Mouse (Mus musculus) thymus, adult 18-20 months (tissue): ENCODE measurements around the gene Nos2.
A peak's percentile ranks its signal among the peaks of the same experiment; 100 is the strongest.
"Not testable (repeated sequence)": the region's sequence is repeated elsewhere in the genome, so short reads cannot be mapped to it uniquely, and the experiment has no call there.

ENCODE experiments used
- DNase-seq, 2 experiments: peaks; one replicate each; pipeline ENCODE4 v3.0.0; 2022; ENCODE audit warnings: mixed read lengths in 2 of 2

The Nos2 gene

DNA sequence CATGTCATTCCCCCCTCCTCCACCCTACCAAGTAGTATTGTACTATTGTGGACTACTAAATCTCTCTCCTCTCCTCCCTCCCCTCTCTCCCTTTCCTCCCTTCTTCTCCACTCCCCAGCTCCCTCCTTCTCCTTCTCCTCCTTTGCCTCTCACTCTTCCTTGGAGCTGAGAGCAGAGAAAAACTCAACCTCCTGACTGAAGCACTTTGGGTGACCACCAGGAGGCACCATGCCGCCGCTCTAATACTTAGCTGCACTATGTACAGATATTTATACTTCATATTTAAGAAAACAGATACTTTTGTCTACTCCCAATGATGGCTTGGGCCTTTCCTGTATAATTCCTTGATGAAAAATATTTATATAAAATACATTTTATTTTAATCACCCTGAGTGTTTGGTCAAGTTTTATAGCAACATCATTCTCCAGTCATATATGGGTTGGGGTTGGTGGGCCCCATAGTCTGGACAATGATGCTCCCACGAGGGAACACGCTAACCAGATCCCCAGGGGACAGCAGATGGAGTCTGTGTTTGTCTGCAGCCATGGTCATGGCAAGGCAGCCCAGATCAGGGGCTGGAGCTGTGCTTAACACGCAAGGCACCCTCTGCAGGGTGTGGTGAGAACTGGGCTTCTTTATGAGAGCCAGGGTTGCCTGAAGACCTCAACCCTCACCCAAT lies 39.4 kb downstream of the Nos2 start:
- DNase-seq: no peak

DNA sequence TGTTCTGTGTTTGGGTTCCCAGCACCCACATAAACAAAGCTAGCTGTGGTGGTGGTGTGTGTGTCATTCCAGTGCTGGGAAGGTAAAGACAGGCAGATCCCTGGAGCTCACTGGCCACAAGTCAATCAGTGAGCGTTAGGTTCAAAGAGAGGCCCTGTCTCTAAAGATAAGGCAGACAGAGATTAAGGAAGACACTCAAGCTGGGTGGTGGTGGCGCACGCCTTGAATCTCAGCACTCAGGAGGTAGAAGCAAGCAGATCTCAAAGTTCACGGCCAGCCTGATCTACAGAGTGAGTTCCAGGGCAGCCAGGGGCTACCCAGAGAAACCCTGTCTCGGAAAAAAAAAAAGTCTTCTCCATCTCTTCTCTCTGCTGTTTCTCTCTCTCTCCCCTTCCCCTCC lies 40.6 kb downstream of the Nos2 start:
- DNase-seq: no peak

DNA sequence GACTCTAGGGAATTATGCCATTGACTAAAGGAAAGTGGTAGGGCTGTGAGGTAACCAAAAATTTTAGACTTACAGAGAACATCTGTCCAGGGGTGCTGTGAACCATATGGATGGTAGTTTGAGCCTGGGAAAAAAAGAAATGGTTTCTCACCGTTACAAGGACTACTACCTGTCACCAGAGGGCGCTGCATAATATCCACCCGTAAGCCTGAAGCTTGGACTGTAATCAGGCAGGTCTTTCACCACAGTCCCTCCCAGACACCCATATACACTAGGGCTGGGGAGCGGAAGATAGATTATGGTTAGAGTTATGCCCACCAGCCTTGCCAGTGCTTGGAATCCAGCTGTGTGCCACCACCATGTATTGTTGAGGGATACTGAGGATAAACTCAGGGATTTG lies 46.8 kb downstream of the Nos2 start:
- no peak for DNase-seq

DNA sequence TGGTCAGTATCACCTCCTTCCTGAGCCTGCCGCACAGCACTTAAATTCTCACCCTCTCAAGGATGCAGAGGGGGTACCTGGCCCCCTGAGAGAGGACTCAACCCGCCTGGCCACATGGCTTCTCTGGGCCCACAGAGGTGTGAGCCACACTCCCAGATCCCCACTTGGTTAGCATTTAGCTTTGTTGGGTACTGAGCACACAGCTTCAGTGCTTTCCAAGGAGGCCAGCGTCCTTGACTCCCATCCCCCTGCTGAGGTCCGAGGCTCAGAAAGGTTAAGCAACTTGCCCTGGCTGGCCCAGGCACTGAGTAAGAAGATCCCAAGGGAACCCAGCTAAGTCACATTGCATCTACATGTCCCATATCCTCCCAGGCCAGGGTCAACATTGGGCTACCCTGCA lies 47.5 kb downstream of the Nos2 start:
- no peak for DNase-seq

DNA sequence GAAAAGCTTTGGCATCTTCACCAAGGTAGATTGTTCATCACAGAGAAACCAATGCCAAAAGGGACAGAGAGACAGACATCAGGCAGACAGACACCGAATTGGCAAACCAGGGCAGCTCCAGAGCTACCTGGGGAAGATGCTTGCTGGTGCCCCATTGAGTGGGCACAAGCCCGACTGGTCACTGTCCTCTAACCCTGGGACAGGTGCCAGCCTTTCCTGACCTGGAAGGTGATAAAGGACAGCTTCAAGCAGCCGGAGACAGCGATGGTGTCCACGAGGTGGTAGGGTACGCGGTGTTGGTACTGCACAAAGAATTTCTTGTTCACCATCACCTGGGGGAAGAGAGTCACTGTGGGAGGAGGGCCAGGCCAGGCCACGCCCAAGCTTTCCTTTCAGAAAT lies 50.5 kb downstream of the Nos2 start:
- DNase-seq: no peak

DNA sequence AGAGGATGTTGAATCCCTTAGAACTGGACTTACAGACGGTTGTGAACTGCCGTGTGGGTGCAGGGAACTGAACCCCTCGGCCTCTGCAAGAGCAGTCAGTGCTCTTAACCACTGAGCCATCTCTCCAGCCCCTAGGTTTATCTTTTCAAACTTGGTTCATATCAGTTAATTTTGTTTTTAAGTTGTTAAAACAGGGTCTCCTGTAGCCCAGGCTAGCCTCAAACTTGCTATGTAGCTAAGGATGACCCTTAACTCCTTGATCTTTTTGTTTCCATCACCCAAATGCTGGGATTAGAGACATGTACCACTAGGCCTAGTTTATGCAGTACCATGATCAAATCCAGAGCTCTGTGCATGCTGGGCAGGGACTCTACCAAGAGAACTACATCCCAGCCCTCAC lies 51.2 kb downstream of the Nos2 start:
- no peak for DNase-seq

DNA sequence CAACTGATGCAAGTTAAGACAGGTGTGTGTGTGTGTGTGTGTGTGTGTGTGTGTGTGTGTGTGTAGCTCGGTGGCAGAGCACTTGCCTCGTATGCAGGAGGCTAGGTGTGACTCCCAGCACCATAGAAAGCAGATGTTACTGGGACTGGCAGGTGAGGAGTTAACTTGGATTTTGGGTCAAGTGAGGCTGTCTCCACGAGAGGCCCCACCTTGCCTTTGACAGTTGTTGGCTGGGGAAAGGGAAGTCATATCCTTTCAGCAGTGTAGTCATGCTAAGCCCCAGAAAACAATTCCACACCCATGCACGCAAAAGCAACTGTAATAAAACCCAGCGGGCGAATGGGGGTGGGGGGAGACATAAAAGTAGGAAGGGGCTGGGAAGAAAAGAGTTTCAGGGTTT lies 51.7 kb downstream of the Nos2 start:
- no peak for DNase-seq

DNA sequence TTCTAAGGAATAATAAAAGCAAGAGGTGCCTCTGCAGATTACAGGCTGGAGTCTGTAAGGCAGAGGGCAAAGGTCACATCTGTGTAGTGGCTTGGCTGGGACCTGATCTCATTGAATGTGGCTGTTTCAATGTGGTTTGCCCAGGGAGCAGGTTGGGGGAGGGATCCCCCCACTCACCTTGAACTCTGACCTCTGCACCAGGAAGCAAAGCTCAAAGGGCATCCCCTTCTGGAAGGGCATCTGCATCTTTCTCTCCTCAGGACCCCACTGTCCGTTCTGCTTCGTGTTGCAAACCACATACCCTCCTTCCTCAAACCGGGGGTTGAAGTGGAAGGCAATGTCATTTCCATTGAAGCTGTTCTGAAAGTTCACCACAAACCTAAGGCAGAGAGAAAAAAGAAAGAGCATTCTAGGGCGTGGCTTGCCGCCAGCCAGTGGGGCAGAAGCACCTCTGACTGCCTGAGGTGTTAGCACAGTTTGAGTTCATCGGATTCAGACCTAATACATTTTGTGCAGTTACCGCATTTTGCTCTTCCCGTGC lies 52.3 kb downstream of the Nos2 start:
- DNase-seq: no peak

DNA sequence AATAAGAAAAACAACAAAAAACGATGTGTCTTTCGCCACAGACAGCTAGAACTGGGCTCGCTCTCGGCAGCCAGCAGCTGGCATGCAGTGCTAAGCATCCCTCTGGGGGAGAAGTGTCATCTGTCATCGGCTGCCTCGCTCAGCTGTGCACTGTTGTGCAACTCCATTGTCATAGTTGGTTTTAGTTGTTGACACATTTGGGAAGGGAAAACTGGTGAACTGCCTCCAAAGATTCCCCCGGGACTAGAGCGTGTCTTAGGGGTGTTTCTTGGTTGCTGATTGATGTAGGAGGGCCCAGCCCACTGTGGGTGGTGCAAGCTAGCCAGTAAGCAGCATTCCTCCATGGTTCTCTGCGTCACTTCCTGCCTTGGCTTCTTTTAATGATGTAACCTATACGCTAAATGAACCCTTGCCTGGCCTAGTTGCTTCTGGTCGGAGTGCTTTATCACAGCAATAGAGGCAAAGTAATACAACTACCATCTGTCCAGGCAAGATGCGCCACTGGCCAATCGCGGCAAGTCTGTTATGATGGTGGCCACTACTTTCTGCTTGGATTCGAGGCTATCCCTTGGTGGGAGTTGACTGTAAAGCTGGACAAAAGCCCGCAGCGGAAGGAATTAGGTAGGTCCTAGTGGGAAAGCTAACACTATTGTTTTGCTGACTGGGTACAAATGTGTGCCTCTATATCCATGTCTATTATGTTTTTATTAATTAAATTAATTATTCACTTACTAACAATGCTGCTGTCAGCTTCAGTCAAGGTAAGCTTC lies 53.0 kb downstream of the Nos2 start:
- no peak for DNase-seq

DNA sequence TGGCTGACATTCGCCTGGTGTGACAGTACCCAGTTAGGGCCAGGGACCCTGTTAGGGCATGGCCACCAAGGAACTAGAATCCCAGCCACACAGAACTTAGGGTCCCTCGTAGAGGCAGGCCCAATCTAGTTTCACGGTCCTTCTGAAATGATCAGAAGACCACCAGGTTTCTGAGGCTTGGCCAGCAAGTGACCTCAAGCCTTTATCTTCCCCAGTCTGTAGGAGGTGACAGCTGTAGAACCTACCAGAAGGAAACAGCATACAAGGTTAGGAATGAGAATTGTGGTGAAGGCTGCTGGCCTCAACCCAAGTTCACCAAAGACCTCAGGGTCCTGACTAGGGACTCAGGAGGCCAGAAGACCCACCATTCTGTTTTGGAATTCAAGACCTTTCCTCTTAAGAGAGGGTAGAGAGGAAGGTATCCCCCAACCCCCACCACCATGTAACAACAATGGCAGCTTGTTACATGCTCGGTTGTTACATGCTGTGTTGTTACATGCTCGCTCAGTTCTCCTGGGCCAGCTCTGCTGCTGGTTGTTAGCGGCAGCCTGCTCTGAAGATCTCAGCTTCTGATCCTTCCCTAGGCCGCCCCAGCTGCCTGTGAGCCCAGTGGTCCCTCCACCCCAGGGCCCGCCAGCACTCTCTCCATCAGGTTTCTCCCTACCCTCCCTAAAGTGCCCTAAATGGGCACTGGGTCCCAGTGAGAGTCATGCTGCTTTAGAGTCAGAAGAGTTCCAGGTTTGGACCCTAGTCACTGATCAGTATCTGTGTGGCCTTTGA lies 56.3 kb downstream of the Nos2 start:
- no peak for DNase-seq

DNA sequence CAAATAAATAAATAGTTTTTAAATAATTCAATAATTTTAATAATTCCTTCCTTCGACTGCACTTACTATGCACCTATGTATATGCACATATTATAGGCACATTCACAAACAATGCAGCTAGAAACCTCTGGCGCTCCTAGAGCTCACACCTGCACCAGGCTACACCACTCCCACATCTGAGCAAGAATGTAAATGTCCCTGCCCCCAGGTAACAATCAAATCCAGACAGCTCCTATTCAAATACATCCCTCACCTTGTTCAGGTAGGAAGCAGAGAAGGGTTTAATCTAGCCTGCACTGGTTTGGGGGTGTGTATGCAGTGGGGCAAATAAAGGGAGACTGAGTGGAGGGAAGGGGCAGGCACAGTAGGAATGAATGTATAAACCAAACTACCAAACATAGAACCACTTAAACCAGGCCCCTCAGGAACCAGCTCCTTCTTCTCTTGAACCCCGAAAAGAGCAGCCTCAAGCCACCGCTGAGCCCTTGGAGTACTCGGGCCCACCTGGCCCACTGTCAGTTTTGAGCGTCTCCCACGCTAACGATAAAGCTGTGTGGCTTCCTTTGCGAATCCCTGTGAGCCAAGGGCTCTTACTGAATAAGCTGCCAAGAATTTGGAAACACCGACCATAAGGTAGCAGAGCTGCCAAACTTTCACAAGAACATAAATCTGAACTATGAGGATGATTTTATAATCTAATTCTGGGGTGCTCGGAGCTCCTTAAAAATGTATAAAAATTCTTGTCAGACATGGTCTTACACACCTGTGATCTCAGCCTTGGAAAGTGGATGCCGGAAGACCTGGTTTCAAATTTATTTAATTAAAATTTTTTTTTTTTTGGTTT lies 57.8 kb downstream of the Nos2 start:
- DNase-seq: no peak

DNA sequence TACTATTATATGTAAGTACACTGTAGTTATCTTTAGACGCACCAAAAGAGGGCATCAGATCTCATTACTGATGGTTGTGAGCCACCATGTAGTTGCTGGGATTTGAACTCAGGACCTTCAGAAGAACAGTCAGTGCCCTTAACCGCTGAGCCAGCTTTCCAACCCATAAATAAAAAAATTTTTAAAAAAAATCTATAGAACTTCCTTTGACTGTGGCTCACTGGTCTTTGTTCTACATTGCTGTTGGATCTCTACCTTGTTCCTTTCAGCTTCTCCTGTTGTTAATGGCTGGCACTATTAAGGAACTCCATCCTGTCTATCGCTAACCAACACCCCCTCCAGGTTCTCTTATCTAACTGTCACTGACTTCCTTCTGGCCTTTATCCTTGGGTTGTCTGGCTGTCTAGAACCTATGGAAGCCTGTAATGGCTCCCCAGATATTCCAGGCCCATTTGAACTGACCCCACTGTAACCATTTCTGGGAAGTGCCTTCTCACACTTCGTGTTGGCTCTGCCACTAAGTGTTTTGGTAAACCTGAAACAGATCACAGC lies 59.6 kb downstream of the Nos2 start:
- DNase-seq: no peak

DNA sequence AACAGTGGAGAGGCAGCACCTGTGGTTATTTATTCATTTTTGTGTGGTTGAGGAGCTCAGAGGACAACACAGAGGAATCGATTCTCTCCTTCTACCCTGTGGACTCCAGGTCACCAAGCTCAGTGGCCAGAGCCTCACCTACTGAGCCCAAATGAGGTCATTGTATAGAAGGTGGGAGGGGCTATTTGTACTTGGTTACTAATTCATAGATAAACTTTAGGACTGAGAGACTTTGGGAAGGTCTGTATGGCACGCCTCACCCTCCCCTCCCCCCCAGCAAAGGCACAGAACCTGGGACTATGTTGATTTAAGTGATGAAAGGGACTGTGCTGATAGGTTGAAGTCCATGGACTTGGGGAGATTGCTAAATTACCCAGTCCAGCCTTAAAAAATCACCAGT lies 61.5 kb downstream of the Nos2 start:
- no peak for DNase-seq

DNA sequence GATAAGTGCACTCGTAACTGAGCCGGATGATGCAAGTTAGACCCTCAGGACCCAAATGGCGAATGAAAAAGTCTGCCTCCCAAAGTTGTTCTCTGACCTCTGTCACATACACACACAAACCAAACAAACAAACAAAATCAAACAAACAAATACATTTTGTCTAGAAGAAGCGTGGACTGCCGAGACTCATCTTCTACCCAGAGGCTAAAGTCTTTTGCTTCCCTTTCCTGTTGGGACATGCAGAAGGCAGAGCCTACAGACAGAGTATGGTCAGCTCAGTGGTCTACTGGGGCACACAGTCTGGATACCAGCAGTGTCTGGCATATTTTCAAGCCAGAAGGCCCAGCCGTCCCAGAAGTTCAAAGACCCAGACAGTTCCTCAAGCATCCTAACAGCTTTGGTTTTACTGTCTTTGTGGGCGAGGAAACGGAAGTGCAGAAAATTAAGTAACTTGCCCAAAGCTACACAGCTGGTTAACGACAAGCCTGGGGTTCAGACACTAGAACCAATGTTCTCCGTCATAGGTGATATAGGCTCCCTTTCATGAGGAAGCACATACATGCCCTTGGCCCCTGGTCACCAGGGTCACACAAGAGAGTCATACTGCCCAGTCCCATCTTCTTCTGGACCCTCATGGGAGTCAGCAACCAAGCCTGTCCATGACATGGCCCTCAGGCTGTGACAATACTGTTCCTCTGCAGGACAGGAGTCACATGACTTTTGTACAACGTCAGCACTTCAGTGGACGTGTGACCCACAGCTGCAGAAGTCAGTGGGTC lies 62.1 kb downstream of the Nos2 start:
- peak in 1 of 2 experiments; percentile 53 for DNase-seq

DNA sequence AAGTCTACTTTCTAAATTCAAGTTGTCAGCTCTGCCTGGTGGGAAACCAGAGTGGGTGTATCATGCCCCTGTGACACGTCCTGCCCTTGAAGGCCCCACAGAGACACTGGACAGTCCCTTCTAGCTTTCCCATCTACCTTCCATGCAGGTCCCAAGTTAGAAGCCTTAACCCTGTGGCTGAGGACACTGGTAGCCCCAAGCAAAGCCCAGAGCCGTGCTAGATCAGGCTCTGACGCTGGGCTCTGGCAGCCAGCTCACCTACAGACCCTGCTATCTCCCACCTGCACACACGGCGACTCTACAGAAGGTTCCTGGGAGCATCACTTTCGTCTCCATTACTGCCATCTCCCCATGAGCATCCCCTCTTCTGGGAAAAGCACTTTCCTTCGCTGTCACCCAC lies 63.0 kb downstream of the Nos2 start:
- no peak for DNase-seq

DNA sequence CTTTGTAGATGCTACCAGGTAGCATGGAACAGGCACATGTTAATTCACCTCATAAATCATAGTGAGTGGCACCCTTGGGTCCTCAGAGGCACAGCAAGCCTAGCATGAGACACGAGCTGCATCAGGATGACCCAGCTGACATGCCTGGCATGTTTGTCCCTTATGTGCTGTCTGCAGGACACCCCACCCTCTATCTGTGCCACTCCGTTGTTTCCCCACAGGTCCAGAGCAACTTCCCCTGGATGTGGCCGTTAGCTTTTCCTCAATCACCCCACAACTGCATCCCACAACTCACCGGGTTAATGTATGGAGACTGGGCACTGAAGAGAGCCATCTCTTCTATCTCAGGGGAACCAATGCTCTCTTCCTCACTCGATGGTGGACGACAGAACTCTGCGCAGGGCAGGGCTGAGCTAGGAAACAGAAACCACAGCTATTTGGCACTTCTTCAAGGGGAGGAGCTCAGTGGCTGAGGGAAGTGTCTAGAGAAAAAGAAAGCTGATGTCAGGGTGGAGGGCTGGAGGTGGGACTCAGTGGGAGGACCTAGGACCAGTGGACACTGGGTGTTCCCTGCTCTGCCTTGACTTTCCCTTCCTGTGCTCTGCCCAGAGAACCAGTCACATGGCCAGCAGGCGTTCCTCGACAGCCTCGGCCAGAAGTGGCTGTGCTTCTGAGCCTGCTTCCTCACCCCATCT lies 64.0 kb downstream of the Nos2 start, which contains the start of gene Lgals9:
Gene Lgals9, minus strand, starts transcription at position 464 of the 695 bp plus-strand sequence.
- peak; percentile 53 to 72 for DNase-seq

DNA sequence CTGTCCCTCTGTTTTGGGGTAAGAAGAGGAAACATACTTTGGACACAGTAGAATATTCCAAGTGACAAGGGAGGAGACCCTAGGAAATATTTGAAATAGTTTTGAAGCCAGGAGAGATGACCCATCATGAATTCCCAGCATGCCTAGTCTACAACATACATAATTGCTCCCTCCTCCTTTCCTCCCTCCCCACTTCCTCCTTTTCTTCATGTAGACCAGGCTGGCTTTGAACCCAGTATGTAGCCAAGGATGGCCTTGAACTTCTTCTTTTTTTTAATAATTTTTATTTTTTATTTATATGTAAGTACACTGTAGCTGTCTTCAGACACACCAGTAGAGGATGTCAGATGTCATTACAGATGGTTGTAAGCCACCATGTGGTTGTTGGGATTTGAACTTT lies 64.9 kb downstream of the Nos2 start:
- DNase-seq: no peak

DNA sequence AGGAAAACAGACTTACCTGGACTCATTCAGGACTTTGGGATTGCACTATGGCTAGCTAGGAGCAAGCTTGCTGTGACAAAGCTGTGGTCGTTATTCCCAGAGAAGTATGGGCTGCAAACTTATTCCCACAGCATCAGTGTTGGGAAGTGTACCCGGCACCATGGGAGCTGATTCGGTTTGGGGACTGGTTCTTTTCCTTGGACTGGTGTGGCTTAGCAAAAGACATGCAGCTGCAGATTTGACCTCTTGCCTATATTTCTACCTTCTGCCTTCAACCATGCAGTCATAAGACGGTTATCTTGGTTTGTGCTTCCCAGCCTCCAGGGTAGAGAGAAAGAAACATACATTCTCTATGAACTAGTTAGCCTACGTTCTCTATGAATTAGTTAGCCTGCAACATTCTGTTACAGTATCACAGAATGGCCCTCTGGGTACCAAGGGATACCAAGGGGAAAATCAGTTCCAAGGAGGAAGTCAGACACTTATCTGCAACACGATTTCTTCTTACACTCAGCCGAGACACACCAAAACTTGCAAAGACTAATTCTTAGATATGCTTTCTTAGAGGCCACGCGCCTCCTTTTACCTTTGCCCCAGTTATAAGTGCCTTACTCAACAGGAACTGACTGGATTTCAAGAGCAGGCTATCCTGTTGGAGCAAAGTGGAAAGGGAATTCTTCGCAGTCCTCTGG lies 65.9 kb downstream of the Nos2 start:
- no peak for DNase-seq

DNA sequence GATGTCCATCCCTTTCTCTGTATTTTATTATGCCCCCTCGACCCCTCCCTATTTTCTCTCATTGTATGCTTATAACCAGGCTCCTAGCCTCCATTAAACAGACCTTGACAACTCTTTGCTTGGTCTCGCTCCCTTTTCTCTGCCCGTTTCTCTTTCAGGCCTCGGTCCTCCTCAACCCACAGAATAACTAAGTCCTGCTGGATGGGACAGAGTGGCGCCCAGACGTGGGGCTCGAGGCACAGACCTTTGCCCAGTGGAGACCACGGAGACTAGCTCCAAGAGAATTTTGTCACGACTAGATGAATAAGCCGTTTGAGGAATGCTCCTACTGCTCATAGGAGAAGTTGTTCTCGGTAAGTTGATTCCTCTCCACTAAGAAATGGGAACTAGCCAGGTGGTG lies 68.6 kb downstream of the Nos2 start:
- DNase-seq: not testable (repeated sequence)

DNA sequence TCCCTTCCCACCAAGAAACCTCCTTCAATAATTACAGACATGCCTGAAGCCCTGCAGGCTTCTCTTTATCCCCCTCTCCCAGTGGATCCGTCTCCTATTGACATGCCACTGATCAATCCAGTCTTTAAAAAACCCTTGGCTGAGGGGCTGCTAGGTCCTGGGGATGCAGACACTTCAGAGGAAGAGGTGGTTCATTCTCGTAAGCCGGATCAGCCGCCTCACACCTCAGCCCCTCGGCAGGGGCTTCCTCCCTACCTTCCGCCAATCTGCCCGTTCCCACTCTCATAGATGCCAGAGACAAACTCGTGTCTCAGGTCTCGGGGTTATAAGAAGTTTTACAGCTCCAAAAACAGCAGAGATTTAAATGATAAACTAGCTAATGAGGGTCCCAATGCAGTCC lies 69.5 kb downstream of the Nos2 start:
- no peak for DNase-seq
